Mouse (Mus musculus): Measurements from ENCODE around the gene Cdk17. TPM values are rescaled to one million over a fixed set of nuclear protein-coding genes. Genes with fewer than 3 reads are reported as not detected.

The Cdk17 gene
- polyA plus RNA-seq, 1 experiment from 2014 or later: 17.2 TPM

DNA sequence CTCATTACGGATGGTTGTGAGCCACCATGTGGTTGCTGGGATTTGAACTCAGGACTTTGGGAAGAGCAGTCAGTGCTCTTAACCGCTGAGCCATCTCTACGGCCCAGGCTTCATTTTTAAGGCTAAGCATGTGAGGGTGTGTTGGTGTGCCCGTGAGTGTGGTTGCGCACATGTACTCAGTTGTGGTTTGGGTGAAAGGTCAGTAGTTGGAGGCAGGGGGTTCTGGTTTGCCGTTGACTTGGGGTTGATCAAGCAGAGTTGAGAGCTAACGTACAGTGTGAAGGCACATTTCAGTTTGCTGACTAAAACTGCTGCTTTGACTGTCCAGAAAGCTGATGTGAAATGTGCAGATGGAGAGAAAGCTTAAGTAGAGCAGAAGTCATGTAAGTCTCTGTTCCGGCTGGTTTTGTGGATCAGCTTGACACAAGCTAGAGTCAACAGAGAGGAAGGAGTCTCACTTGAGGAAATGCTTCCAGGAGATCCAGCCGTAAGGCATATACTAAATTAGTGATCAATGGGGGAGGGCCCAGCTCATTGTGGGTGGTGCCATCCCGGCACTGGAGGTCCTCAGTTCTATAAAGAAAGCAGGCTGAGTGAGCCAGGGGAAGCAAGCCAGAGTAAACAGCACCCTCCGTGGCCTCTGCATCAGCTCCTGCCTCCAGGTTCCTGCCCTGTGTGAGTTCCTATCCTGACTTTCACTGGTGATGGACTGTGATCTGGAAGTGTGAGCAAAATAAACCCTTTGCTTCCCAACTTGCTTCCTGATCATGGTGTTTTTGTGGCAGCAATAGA, 19.2 kb downstream of the Cdk17 start:
- Histone ChIP-seq H3K27ac (no peak overlapping the region), H3K9me3 (replicated peaks) (no peaks in the 10 kb centered on the region), H3K27me3 (no peaks in the 10 kb centered on the region), H3K36me3 (no peaks in the 10 kb centered on the region), H3K4me2 (no peak overlapping the region), H3K4me3 (replicated peaks) (no peak overlapping the region), H3K9ac (no peak overlapping the region), H3K4me1 (peaks cover 14% of the 10 kb centered on the region; the same call in 1 of the 2 replicates)
- ATAC-seq (replicated peaks; ENCODE audit: low FRiP score): no peak
- 85% methylated on average over 11 of the region's 11 CpGs for WGBS

DNA sequence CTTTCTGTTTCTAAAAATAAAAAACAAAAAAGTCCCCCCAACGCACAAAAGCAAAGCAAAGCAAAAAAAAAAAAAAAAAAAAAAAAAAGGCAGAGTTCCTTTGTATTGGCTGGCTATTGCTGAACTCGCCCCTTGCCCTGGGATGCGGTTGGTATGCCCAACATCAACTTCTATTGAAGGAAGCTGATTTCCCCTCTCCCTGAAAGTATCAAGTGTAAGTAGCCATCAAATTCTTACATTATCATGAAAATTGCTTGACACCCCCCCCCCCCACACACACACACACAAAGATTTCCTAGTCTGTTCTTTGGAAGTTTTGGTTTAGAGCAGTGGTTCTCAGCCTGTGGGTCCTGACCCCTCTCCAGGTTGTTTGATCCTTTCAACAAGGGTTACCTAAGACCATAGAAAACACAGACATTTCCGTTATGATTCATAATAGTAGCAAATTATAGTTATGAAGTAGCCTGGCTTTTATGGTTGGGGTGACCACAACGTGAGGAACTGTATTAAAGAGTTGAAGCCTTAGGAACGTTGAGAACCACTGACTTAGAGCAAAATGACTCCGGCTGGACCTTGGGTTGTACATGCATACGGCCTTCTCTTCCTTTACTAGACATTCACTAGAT, 23.8 kb downstream of the Cdk17 start:
- Histone ChIP-seq H3K4me1 (peaks cover 17% of the 10 kb centered on the region), H3K9ac (no peak overlapping the region), H3K9me3 (replicated peaks) (no peaks in the 10 kb centered on the region), H3K4me3 (replicated peaks) (no peak overlapping the region), H3K27me3 (no peaks in the 10 kb centered on the region), H3K4me2 (no peak overlapping the region), H3K27ac (no peak overlapping the region), H3K36me3 (no peaks in the 10 kb centered on the region)
- ATAC-seq (replicated peaks; ENCODE audit: low FRiP score): no peak
- WGBS: 87% methylated on average over 8 of the region's 8 CpGs

DNA sequence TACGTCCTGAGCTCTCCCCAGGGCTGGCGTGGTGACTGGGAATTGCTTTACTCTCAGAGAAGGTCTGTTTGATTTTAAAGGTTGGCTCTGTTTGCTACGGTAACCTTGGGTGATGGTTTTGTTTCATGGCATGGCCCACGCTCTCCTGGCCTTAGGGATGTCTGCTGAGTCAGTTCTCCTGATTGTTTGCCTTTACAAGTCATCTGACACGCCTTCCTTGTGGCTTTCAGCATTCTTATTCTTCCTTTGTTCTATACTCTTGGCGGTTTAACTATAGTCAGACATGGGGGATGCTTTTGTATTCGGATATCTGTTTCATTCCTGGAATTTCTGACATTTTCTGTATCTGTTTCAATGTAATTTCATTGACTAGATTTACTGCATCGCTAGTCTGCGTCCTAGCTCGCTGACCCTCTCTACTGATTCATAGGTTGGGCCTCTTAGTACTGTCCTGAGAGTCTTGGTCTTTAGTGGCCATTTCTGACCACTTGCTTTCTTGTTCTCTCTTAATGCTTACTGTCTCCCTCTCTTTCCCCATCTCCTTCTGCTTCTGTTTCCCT, 27.8 kb downstream of the Cdk17 start:
- Histone ChIP-seq H3K36me3 (no peaks in the 10 kb centered on the region), H3K27me3 (no peaks in the 10 kb centered on the region), H3K4me2 (no peak overlapping the region), H3K27ac (0 out of 2 replicates have a peak overlapping the region, but pooled peaks have one; percentile 48), H3K9ac (no peak overlapping the region), H3K4me3 (replicated peaks) (no peak overlapping the region), H3K4me1 (peaks cover 33% of the 10 kb centered on the region), H3K9me3 (replicated peaks) (no peaks in the 10 kb centered on the region)
- ATAC-seq (replicated peaks; ENCODE audit: low FRiP score): no peak
- 62% methylated on average over 10 of the region's 10 CpGs for WGBS

DNA sequence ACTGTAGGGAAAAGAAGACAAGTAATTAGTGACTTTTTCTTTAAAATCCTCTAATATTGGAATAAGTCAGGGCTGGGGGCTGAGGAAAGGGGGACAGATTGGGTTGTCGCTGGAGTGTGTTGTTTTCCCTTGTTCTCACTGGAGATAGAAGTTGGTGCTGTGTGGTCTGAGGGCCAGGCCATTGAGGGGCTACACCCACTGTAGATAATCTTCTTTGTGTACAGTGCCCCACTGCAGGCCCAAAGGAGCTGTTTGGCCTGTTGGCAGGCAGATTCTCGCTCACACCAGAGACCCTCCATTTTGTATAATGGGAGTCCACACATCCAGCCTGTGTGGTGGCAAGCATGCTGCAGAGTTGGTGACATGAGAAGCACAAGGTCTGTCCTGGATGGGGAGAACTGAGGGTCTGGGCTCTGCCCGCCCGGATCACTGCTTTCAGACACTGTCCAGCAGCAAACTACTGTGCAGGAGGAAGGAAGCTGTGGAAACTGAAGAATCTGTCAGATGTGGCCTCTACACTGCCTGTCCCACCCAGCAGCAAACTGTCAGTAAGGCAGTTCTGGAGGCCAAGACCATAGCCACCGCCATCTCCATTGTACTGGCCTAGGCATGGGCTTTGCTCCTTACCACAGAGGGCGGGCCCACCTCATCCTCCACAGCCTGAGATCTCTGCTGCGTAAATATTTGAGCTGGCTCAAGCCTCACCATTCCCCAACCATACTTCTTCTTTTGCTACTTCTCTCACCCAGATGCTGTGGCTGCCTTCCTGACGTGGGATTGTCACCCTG, 30.0 kb downstream of the Cdk17 start:
- ATAC-seq (replicated peaks; ENCODE audit: low FRiP score): 0 out of 2 replicates have a peak, but pooled peaks have one; percentile 44
- H3K4me1 ChIP-seq: peaks cover 46% of the 10 kb centered on the region

DNA sequence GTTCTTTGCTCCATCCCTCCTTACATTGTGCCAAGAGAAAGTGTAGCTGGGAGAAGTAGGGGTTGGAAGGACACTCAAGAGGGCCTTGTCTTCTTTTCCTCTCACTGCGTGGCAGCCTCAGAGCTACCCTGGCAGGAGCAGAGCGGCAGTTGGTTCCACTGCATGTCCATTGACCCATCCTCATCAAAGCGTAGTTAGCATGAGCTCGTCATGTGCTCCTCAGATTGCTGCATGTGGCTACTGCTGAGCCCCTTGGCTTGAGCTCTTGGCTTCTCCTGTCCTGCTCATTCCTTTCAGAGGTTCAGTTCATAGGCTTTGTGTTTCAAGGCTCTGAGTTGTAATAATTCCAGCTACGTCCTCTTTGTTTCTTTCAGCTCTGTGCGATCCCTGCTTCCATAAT, 36.4 kb downstream of the Cdk17 start:
- no peak overlapping the region for H3K4me2 ChIP-seq
- H3K27ac ChIP-seq: no peak overlapping the region
- no peaks in the 10 kb centered on the region for H3K27me3 ChIP-seq
- H3K36me3 ChIP-seq: peaks cover 10% of the 10 kb centered on the region
- no peak overlapping the region for H3K4me3 ChIP-seq (replicated peaks)
- H3K9ac ChIP-seq: no peak overlapping the region
- peaks cover 17% of the 10 kb centered on the region for H3K4me1 ChIP-seq
- WGBS: 90% methylated on average over 6 of the region's 6 CpGs
- ATAC-seq (replicated peaks; ENCODE audit: low FRiP score): no peak
- no peaks in the 10 kb centered on the region for H3K9me3 ChIP-seq (replicated peaks)

More for the DNA sequence above, 30.0 kb downstream of the Cdk17 start:
- Histone ChIP-seq H3K36me3 (no peaks in the 10 kb centered on the region), H3K4me3 (replicated peaks) (no peak overlapping the region), H3K27me3 (no peaks in the 10 kb centered on the region), H3K27ac (peak overlapping the region; percentile 42), H3K4me2 (no peak overlapping the region), H3K9me3 (replicated peaks) (no peaks in the 10 kb centered on the region), H3K9ac (no peak overlapping the region)
- WGBS: 71% methylated on average over 8 of the region's 8 CpGs

DNA sequence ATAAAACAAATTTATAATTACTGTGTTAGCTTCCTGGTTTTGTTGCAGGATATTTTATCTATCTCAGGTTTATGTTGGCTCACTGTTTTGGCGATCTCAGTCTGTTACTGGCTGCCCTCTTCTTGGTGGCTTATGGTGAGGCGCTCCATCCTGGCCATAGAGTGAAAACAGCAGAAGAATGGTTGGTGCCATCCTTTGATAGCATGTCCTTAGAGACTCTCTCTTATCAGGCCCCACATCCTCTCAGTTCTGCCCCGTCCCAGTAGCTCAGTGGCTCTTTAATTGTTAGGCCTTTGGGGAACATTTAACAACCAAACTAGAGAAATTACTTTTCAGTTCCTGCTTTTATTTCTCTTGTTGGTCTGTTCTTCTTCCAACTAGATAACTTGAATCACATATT, 38.3 kb downstream of the Cdk17 start:
- Histone ChIP-seq H3K36me3 (peaks cover 10% of the 10 kb centered on the region), H3K4me3 (replicated peaks) (no peak overlapping the region), H3K27ac (no peak overlapping the region), H3K4me2 (no peak overlapping the region), H3K9ac (no peak overlapping the region), H3K9me3 (replicated peaks) (no peaks in the 10 kb centered on the region), H3K27me3 (no peaks in the 10 kb centered on the region), H3K4me1 (peaks cover 13% of the 10 kb centered on the region)
- 89% methylated on average over 3 of the region's 3 CpGs for WGBS
- no peak for ATAC-seq (replicated peaks; ENCODE audit: low FRiP score)

DNA sequence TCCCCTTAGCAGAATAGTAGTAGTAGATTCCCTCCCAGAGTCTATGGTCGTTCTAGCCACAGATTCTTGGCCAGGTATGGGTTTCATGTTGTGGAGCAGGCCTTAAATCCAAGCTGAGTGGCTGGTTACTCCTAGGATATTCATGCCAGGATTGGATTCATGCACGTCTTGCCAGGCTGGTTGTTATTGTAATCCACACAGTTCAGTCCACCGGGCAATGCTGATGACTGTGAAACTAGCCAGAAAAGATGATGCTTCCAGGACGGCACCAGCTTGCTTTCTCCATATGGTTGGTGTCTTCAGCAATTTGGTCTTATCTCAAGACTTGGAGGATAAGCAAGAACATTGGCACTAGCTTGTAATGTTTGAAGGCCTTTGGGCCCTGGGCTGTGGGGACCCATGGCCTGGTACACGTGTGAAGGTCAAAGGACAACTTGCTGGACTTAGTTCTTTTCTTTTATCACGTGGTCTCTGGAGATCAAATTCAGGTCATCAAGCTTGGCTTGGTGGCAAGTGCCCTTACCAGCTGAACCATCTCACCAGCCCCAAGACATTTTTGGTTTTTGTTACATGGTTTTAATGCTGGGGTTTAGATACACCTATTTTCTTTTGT, 41.3 kb downstream of the Cdk17 start:
- no peak overlapping the region for H3K4me2 ChIP-seq
- H3K4me3 ChIP-seq (replicated peaks): no peak overlapping the region
- H3K36me3 ChIP-seq: peaks cover 10% of the 10 kb centered on the region
- no peak overlapping the region for H3K9ac ChIP-seq
- H3K4me1 ChIP-seq: no peaks in the 10 kb centered on the region
- ATAC-seq (replicated peaks; ENCODE audit: low FRiP score): no peak
- no peaks in the 10 kb centered on the region for H3K9me3 ChIP-seq (replicated peaks)
- no peaks in the 10 kb centered on the region for H3K27me3 ChIP-seq
- H3K27ac ChIP-seq: no peak overlapping the region
- 83% methylated on average over 6 of the region's 6 CpGs for WGBS

DNA sequence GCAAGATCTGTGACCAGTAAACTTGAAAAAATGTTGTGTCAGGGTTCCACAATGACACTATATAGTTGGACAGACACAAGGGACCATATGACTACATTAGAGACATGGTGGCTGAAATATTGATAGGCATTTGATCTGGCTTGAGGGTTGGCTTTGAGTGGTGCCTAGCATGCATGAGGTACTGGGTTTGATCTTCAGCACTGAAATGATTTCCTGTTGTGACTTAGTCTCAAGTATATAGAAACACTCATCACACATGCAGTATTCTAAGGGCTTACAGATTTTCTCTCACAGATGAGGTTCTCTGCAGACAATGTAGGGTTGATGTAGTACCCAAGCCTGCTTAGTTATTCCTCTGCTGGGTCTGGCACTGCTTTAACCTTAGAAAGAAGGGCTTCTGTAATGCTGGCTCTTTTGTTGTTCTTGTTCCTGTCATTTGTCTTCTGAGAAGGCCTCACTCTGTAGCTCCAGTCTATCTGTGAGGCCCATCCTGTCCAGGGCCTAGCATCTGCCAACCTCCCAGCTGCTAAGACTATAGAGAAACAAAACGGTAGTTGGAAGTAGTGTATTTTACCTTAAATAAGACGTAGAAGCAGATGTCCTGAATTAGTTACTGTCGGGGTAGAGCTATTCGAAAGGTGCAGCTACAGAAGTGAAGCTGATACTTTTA, 44.7 kb downstream of the Cdk17 start:
- H3K4me3 ChIP-seq (replicated peaks): no peak overlapping the region
- H3K4me2 ChIP-seq: no peak overlapping the region
- H3K9ac ChIP-seq: no peak overlapping the region
- H3K27me3 ChIP-seq: no peaks in the 10 kb centered on the region
- ATAC-seq (replicated peaks; ENCODE audit: low FRiP score): no peak
- no peaks in the 10 kb centered on the region for H3K9me3 ChIP-seq (replicated peaks)
- WGBS: 84% methylated on average over 4 of the region's 4 CpGs
- H3K4me1 ChIP-seq: 0 out of 2 replicates have a peak, but pooled peaks cover 2% of the 10 kb centered on the region
- 0 out of 2 replicates have a peak, but pooled peaks cover 3% of the 10 kb centered on the region for H3K36me3 ChIP-seq
- no peak overlapping the region for H3K27ac ChIP-seq

DNA sequence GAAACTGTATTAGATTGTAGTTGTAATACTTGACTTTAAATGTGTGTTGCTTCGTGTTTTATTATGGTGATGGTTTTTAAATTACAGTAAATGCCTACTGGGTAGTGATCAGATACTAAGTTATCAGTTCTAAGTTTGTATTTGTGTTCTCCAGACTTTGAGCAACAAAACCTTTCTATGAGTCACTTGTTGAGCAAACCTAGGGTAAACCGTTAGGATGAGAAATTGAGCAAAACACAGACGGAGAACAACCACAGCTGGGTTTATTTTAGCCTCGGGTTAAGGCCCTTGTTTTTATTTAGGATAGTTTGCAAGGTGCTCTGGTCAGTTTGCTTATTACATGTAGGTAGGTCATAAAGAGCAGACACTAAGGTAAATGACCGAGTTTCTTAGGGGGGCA, 46.5 kb downstream of the Cdk17 start:
- H3K9ac ChIP-seq: no peak overlapping the region
- no peaks in the 10 kb centered on the region for H3K9me3 ChIP-seq (replicated peaks)
- no peak overlapping the region for H3K4me3 ChIP-seq (replicated peaks)
- H3K27me3 ChIP-seq: no peaks in the 10 kb centered on the region
- no peak overlapping the region for H3K27ac ChIP-seq
- 76% methylated on average over 5 of the region's 5 CpGs for WGBS
- H3K4me1 ChIP-seq: 0 out of 2 replicates have a peak, but pooled peaks cover 4% of the 10 kb centered on the region
- H3K4me2 ChIP-seq: no peak overlapping the region
- no peak for ATAC-seq (replicated peaks; ENCODE audit: low FRiP score)
- H3K36me3 ChIP-seq: peaks cover 9% of the 10 kb centered on the region

DNA sequence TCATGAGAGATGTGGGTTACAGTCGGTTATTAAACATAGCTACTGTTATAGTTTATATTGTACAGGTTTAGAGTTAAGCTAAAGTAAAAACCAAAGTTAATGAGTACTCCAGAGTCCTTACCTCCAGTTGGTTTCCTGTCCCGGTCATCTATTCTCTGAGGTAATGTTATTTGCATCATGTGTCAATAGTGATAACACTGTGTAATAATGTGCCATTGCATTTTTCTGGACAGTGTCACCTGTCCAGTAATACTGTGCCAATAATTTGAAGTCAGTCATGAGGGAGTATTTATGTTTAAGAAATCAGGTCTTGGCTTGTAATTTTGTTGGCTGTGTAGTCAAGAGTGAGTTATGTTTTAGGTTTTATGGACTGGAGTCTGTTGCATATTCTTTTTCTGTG, 52.0 kb downstream of the Cdk17 start:
- H3K36me3 ChIP-seq: peaks cover 48% of the 10 kb centered on the region
- no peak for ATAC-seq (replicated peaks; ENCODE audit: low FRiP score)
- H3K4me3 ChIP-seq (replicated peaks): no peak overlapping the region
- 89% methylated on average over 2 of the region's 2 CpGs for WGBS
- H3K9ac ChIP-seq: no peak overlapping the region
- no peaks in the 10 kb centered on the region for H3K27me3 ChIP-seq
- peaks cover 17% of the 10 kb centered on the region for H3K4me1 ChIP-seq
- no peak overlapping the region for H3K4me2 ChIP-seq
- H3K9me3 ChIP-seq (replicated peaks): no peaks in the 10 kb centered on the region
- H3K27ac ChIP-seq: no peak overlapping the region

DNA sequence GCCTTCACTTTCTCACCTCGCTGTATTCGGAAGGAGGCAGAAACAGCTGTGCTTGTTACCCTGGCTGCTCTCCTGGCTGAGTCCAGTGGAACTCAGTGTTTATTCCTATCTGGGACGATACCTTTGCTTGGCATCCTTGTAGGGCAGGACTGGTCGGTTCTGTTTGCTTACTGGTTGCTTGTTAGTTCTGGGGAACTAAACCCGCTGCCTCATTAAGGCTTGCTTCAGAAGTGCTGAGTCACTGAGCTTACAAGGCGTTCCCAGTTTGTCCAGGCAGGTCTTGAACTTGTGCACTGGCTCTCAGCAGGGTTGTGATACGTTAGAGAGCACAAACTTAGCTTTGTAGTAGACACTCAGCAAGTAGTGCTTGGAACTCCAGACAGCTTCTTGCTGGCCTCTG, 52.7 kb downstream of the Cdk17 start:
- Histone ChIP-seq H3K27ac (0 out of 2 replicates have a peak overlapping the region, but pooled peaks have one; percentile 72), H3K27me3 (no peaks in the 10 kb centered on the region), H3K4me2 (no peak overlapping the region), H3K9me3 (replicated peaks) (no peaks in the 10 kb centered on the region), H3K36me3 (peaks cover 54% of the 10 kb centered on the region), H3K4me1 (peaks cover 17% of the 10 kb centered on the region), H3K4me3 (replicated peaks) (no peak overlapping the region), H3K9ac (no peak overlapping the region)
- WGBS: 83% methylated on average over 7 of the region's 7 CpGs
- no peak for ATAC-seq (replicated peaks; ENCODE audit: low FRiP score)
